Mouse (Mus musculus): Measurements from ENCODE around the gene Nfia.

Gene Nfia

DNA sequence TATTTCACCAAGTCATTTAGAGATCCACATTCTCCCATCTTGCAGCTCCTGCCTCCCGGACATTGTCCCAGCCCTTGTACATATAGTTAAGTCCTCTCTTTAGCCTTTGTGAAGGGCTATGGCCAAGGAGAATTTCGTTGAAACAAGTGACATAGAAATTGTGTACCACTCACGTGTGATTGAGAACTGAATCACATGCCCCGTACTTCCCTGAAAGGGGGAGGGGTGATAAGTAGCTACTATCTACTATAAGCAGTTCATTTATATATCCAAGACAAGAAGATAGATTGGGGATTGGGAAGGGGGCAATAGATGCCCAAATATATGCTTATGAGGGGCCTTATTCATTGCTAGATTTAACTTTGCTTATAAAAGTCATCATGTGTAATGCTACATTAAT is 5.5 kb upstream of the Nfia start:
- DNase-seq, result no peak

DNA sequence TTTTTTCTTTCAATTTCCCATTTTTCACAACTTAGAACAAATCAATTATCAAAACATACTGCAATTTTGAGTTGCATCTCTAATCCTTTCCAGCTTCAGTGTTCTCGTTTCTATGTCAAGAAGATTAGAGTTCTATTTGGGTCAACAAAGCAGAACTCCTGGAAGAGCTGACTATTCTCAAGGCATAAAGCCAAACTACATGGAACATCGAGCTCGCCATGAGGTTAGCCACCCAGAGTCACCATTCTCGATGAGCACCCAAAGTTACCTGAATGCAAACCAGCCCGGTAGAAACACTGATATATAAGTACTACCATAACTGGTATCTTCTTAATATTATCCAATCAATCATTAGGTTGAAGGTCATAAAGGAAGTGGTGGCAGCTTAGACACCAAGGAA is 5.0 kb upstream of the Nfia start:
- DNase-seq, result no peak

DNA sequence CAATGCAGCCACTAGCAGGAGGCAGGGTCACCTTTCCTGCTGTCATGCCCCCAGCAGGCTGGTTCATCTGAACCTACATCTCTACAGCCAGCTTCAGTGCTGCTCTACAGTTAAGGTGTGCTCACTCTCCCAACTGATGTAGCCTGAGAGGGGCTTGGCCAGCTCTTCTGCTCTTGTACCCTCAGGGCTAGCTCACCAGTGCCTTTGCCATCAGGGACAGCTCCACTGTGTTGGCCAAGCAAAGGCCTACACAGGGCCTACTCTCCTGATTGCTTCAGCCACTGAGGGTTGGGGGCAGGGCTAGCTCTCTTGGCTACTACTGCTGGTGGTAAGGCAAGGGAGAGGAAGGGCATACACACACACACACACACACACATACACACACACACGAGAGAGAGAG is 2.7 kb upstream of the Nfia start:
- no peak for DNase-seq

DNA sequence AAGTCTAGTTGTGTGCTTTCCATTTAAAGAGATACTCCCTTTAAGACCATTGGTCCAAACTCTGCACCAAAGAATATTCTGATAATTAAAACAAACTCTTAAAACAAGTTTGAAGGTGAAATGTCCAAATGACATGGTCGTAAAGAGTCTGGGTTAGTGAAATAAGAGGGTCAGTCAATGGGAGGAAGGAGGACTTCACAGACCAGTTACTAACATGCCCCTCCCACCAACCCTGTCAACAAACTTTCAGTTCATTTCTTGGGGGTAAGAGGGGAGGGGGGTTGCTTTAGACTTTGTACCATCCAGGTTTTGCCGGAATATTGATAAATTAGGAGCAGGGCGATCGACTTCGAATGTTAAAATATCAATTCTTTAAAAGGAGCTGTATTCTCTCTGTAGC is 1.1 kb upstream of the Nfia start:
- DNase-seq, result no peak

DNA sequence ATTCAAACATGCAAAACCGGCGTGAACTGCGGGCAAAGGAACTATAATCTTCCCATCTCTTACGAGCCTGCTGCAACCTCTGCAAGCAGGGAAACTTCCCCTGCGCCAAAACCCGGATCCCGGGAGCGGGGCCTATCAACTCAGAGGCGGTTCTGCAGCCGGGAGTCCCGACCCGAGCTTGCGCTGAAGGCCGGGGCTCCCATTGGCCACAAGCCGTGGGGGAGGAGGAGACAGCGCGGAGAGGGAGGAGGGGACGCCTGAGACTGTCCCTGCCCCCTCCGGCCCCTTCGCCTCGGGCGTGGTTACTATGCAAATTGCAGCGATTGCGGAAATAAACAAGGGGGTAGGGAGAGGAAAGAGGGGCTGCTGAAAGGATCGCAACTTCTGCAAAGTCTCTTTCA is 450 bp upstream of the Nfia start:
- DNase-seq, result peak; percentile 98

DNA sequence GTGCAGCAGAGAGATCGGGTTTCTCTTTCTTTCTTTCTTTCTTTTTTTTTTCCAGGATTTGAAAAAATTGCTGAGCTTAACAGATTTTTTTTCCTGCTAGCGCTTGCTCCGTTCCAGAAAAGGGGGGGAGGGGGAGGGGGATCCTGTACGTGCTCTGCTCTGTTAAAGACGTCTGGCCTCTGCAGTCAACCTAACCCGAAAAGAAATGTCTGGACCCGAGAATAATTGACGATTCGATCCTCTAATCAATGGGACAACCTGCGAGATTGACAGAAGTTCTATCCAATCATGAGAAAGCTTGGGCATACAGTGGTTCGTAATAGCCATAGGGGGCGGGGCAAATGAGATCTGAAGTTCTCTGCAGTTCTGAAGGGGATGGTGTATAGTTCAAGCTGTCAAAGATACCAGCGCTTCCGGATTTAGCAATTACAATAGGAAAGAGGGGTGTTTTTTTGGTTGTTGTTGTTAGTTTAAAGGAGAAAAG is 618 bp downstream of the Nfia start:
- DNase-seq, result peak; percentile 91

DNA sequence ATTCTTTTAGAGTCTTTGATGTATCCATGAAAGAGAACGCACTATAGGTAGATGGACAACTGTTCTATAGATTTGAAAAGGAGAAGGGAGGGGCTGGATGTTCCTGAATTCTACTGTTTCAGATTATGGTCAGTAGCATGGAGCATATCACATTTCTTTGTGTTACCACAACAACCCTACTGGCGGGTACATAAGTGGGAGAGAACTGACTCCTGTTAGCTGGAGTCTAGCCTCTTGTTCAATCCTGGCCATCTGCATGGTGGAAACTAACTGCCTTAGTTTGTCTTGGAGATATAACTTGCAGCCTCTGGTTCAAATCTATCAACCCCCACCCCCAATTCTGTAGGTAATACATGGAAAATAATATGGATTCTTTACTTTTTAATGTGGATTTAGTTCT is 1.3 kb downstream of the Nfia start:
- no peak for DNase-seq

DNA sequence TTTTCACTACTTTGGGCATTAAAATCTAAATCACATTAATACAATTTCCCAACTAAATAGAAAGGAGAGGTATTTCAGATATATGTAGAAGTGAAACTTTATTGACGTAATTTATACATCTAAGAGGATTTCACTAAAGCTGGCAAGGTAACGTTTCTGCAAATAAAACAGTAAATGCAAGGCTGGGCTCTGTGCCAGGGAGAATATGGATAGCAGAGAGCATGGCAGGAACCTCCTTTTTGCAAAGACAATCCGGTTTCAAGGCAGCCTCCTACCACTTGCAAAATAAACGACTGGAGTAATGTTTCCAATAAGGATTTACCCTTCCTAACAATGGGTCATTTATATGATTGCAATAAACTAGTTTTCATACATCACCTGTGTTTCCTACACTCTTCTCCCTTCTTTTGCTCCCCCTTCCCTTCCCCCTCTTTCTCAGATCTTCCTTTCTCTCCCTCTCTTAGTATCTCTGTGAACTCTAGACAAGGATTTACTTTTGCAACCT is 2.0 kb downstream of the Nfia start:
- DNase-seq, result peak; percentile 34

DNA sequence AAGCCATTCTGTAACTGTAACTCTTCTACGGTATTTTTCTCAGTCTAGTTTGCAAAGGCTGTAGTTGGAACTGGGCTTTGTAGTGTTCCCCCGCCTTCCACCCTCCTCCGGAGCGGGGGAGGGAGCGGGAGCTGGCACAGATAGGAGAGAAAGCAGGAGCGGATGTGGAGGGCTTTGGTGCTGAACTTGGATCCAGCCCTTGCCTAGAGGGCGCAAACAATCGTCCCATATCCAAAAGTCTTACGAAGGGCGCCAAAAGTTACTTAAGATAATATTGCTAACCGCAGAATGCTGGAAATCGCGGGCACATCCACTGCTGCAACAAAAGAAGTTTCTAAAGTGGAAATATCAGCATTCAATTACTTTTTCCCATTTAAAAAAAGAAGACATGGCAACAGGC is 2.5 kb downstream of the Nfia start:
- DNase-seq, result peak; percentile 87

DNA sequence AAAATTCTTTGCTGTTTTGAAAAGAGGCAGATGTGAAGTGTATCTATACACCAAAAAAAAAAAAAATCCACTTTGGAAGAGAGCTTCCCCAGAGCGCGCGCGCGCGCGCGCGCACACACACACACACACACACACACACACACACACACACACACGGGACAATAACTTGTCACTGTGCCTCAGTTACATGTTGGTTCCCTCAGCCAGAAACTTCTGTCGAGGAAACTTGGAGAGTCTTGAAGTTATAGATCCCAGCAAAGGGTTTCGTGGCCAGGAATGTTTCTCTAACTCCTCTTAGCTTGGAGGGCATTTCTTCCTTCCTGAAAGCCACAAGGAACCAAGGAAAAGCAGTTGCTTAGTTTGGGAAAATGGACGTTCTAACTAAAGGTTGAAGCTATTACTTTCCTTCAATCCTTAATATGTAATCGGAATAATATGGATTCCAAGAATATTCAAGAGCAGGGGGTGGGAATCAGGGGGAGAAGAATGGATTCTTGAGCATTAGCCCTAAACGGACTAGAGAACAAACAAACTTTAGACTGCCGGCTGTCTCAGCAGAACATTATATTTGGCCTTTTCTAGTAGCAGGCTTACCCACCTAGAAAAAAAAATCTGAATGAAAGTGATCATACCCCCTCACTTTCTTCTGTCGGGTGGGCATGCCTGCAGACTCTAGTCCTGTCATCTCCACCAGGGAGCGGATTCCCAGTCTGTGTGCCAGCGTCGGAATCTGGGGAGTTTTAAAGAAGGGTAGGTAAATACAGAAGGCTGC is 3.1 kb downstream of the Nfia start:
- DNase-seq, result peak; percentile 37

DNA sequence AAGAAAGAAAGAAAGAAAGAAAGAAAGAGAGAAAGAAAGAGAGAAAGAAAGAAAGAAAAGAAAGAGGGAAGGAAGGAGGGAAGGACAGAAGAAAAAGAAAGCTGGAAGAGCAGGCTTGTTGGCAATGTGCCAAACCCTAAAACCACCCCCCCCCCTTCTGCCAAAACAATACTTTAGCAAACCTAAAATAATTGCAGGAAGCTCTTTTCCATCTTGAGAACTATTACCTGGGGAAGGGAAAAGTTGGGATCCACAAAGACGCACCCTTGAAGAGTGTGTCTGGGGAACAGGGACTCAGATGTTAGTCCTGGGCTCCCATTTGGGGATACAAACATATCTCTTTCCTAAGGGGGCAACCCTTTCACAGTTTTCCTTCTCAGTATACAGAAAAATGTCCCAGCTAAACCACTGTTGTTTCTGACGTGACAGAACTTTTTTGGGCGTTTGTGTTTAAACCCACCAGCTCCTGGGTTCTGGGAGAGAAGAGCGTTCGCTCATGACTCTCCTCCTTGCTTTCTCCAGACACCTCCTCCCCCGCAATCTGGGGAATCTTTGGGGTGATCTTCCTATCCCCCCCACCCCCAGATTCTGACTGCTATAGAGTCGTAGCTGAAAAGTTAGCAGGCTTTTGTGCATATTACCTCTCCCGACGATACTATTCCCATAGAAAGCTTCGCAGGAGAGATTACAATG is 4.0 kb downstream of the Nfia start:
- DNase-seq, result peak; percentile 41

DNA sequence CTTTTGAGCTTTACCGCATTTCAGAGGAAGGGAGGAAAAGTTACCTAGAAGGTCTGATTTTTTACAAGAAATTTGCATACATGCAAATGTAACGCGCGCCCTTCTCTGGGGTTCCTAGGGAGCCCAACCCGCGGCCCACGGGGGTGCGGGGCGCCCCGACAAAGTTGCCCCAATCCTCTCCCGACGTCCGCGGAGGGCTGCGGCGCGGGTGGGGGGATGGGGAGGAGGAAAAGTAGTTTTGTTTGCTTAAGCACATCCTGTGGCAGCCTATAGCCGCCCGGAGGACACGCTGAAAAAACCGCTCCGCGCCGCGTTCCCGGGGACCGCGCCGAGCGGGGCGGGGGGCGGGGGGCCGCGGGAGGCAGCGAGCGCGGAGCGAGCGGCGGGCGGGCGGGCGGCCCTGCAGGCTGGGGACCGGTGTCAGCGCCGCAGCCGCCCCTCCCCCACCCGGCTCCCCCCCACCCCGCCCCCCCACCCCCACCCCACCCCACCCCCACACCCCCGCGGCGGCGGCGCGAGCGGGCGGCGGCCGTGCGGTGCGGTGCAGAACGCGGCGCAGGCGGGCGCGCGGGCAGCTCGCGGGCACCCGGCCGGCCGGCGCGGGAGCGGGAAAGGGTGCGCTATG is 4.7 kb downstream of the Nfia start:
- DNase-seq, result peak; percentile 79

DNA sequence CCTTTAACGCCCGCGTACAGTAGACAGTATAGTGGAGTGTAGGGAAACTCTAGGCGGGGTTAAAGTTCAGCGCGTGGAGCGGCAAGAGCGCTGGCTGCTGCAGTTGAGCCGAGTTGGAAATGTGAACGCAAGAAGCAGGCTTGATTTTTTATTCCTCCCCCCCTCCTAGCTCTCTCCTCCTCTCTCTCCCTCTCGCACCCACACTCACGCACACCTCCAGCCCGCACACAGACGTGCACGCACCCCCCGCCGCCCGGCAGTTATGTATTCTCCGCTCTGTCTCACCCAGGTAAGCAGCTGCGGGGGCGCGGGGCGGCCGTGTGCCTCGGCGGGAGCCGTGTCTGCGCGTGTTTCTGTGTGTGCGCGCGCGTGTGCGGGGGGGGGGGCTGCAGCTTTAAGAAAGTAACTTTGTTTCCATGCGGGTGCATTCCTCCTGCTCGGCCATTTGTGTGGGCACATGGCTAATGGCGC is 5.2 kb downstream of the Nfia start, which contains the start of gene E130114P18Rik:
E130114P18Rik (minus strand) TSS at position 373 of the 471 bp plus-strand sequence.
- DNase-seq, result peak; percentile 84

DNA sequence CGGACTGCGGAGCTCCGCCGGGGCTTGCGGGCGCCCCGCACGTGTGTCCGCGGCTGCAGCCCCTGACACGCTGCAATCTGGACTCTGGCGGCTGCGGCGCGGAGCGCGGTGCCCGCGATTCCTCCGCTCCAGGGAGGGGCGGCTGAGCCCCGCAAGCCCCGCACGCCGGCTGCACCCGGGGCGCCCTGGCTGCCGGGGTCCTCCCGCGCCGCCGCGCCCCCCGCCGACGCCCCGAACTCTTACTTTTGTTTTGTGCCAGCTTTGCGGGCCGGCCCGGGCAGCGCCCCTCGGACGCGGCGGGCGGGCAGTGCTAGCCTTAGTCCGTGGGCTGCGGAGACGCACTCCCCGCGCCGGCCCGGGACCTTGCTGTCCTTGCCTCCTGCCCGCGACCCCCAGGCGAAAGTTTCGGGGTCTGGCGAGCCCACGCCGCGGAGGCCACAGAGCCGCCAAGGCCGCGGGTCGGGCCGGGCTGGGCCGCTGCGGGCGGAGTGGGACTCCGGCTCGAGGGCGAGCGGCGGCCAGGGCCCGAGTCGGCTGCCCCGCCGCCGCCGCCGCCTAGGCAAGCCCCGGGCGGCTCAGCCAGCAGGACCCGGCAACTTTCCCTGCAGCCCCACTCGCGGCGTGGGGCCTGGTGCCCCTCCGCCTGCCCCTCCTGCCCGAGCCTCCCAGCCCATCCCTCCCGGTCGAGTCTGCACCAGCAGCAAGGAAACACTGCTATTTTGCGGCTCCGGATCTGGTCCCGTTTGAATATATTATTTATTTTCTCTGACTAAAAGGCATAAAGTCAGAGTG is 5.9 kb downstream of the Nfia start:
- DNase-seq, result peak; percentile 58

DNA sequence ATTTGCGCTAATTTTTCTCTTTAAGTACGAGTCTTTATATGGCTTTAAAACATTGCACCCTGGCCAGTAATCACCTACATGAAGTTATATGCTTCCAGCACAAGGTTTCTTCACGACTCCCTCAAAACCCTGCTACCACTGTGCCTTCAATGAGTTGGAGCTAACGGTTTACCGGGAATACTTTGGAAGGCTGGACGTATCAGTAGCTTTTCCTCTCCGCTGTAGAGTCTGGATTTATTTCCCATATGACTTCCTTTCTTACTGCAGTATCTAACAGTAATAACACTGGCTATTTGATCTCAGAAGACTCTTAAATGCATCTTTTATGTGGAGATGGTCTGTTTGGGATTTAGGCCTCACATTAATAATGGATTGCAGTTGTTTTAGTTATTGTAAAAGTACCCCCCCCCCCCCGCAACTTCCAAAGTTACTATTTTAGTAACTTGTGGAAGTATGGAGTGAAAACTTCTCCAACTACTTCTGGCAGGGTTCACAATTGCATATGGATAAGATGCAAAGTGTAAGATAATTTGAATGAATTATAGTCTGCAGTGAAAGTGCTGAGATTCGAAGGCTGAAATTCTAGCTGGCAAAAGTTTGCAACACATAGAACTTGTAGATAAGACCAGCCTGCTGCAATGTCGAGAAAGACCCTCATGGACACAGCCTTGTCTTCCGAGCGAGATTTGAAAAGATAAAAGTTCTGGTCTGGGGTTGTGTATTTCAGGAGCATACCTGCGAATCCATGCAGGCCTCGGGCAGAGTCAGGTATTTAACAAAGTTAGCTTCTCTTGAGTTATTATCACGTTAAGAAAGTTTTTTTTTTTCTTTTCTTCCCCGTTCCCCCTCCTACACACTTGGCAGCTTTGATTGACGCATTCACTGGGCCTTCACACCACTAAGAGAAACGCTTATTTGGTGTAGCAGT is 6.7 kb downstream of the Nfia start:
- DNase-seq, result no peak

DNA sequence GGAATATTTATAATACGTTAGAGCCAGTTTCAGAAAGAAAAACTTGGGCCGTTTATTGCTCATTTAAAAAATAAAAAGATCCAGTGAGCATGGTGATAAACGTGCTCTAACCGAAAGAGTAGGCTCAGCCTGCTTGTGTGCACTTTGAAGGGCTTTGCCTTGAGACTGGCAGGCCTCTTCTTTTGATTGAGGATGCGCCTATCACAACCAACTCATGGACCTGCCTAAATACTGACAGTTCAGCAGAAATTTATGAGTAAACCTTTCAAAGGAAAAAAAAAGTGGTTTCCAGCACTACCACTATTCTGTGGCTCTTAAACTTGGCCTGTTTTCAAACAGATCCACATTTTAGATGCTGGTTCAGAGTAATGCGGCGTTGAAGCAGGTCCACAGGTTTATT is 7.5 kb downstream of the Nfia start:
- no peak for DNase-seq

DNA sequence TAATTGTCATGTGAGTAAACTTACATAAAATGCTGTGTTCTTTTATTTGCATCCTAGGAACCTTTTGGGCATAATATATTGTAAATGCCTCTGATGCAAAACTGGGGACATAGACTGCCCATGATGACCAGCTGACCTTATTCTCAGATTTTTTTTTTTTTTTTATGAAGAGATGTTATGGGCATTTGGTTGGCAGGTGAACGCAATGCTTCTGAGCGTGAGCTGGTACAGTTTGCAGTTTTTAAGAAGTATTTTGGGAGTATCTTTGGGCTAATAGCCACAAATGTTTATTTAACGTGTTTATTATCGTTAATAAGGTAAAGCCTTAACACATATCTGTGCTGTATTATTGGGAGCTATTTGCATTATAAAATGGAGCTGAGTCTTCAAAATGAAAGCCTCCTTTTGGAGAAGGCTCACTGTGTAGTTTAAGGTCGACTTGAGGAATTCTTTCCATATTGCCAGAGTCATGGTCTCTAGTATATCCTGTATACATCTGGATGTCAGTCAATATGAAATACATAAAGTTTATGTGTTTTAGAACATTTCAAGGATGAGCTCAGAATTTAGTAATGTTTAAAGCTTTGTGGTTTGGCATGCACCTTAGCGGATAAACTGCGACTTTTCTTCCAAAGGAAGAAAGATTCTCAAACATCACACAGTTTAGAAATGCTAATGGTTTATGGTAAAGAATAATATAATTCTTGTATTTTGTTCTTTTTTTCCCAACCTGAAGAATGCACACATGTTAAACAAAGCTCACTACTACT is 8.3 kb downstream of the Nfia start:
- DNase-seq, result no peak

DNA sequence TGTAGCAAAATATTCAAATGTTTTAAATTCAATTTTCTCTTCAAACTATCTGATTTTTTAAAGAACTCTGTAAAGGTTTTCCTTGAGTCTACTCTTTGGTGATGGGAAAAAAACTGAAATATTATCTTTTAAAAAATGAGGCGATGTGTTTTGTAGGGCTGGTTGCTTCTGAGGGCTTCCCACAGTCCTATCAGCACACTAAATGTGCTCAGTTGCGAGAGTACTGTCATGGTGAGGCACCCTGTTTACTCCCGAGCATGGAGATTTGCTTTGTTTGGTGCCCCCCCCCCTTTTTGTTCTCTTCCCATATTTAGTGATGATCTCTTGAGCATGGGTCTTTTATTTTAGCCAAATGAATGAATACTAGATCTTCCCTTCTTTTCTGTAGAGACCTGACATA is 9.5 kb downstream of the Nfia start:
- no peak for DNase-seq

DNA sequence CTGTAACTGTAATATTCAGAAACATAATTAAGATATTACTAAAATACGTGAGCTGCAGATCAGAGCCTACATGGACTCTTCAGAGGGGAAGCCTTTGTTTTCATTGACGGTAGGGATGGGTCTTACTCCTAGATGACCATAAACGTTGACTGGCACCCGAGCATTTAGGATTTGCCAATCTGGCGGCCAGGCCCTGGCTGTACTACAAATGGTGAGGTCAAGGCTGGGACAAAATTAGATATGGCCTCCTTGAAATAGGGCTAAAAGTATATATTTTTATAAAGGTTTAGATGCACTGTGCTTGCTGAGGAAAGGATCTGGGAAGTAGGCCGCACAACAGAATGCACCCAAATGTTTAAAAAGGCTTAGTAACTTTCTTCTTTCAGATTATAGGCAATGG is 10.0 kb downstream of the Nfia start:
- DNase-seq, result no peak

DNA sequence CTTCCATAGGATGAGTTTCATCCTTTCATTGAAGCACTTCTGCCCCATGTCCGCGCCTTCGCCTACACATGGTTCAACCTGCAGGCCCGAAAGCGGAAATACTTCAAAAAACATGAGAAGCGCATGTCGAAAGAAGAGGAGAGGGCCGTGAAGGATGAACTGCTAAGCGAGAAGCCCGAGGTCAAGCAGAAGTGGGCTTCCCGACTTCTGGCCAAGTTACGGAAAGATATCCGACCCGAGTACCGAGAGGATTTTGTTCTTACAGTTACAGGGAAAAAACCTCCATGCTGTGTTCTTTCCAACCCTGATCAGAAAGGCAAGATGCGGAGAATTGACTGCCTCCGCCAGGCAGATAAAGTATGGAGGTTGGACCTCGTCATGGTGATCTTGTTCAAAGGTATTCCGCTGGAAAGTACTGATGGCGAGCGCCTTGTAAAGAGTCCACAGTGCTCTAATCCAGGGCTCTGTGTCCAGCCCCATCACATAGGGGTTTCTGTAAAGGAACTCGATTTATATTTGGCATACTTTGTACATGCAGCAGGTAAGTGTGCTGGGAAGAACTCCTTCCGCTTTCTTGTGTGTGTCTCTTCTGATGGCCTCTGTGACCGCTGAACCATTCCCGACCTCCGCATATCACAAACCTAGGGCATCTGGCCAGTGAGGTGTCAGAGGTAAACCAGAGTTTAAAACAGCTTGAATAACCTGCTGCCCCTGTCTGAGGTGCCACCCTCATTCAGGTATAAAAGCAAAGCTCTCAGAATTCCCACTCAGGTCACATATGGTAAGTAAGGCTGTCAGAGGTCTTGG is 10.7 kb downstream of the Nfia start:
- no peak for DNase-seq

All from kidney, postnatal 10 days (tissue).